Mouse (Mus musculus) limb, embryonic 10.5 days (tissue): ENCODE data around the gene Shisa5. TPM values are rescaled to one million over a fixed set of nuclear protein-coding genes. Genes with fewer than 3 reads are reported as not detected.

Experiments
- DNase-seq: peaks from one replicate; pipeline ENCODE4 v3.0.0-alpha.2; 2017; ENCODE audit warnings: low spot score
- H3K27ac ChIP-seq: fragments of 300-500 bp; sonication (generic); 2 replicates; pipeline ENCODE4 v1.5.1; 2016; ENCODE audit warnings: mild to moderate bottlenecking
- H3K27me3 ChIP-seq: fragments of 300-500 bp; sonication (generic); 2 replicates; pipeline ENCODE4 v1.6.1; 2016; ENCODE audit warnings: low read depth, mild to moderate bottlenecking; ENCODE audit not compliant: poor library complexity, severe bottlenecking
- H3K36me3 ChIP-seq: fragments of 300-500 bp; sonication (generic); 2 replicates; pipeline ENCODE4 v1.6.1; 2016; ENCODE audit warnings: mild to moderate bottlenecking, moderate library complexity
- H3K4me1 ChIP-seq: fragments of 300-500 bp; sonication (generic); 2 replicates; pipeline ENCODE4 v1.6.1; 2016
- H3K4me3 ChIP-seq: fragments of 300-500 bp; sonication (generic); 2 replicates; pipeline ENCODE4 v1.5.1; 2016; ENCODE audit warnings: mild to moderate bottlenecking, moderate library complexity
- H3K9me3 ChIP-seq: fragments of 300-500 bp; sonication (generic); replicated peaks from 2 replicates; pipeline ENCODE4 v1.6.1; 2016; ENCODE audit warnings: mild to moderate bottlenecking
- WGBS: fragments of 180-500 bp; shearing (Covaris S2); methylation state at CpG from one replicate; pipeline ENCODE4 v1.1.7; 2016; 5-methylcytosine and 5-hydroxymethylcytosine counted together
- polyA plus RNA-seq: library from polyadenylated mRNA; unstranded; fragments of >200 nt; fragmentation: Nextera tagmentation; extraction: Ambion mirVana; gene quantifications from 2 replicates; pipeline ENCODE4 v1.2.1, GENCODE M21; 2016

The Shisa5 gene
- polyA plus RNA-seq, 1 experiment from 2014 or later = 44.4 TPM

GRCm38 (mm10) chr9:109051011-109051501 is 12.7 kb downstream of the Shisa5 start:
- Histone ChIP-seq H3K36me3 (peaks cover 43% of the 10 kb centered on the region), H3K9me3 (no peaks in the 10 kb centered on the region), H3K27me3 (no peaks in the 10 kb centered on the region), H3K4me3 (no peak overlapping the region), H3K4me1 (peaks cover 16% of the 10 kb centered on the region), H3K27ac (no peak overlapping the region)
- no peak for DNase-seq
- WGBS = 92% methylated on average over 13 of the region's 13 CpGs

GRCm38 (mm10) chr9:109051651-109052489 is 13.5 kb downstream of the Shisa5 start:
- Histone ChIP-seq H3K4me1 (peaks cover 16% of the 10 kb centered on the region), H3K27me3 (no peaks in the 10 kb centered on the region), H3K36me3 (peaks cover 52% of the 10 kb centered on the region), H3K4me3 (no peak overlapping the region), H3K27ac (no peak overlapping the region), H3K9me3 (no peaks in the 10 kb centered on the region)
- 91% methylated on average over 10 of the region's 10 CpGs for WGBS
- no peak for DNase-seq

GRCm38 (mm10) chr9:109052490-109053260 is 14.3 kb downstream of the Shisa5 start:
- Histone ChIP-seq H3K27ac (0 out of 2 replicates have a peak overlapping the region, but pooled peaks have one; percentile 3), H3K36me3 (peaks cover 60% of the 10 kb centered on the region), H3K4me1 (peaks cover 16% of the 10 kb centered on the region), H3K27me3 (no peaks in the 10 kb centered on the region), H3K9me3 (no peaks in the 10 kb centered on the region), H3K4me3 (no peak overlapping the region)
- 92% methylated on average over 9 of the region's 9 CpGs for WGBS
- DNase-seq = no peak

GRCm38 (mm10) chr9:109053366-109053765 is 15.0 kb downstream of the Shisa5 start:
- Histone ChIP-seq H3K36me3 (peaks cover 63% of the 10 kb centered on the region), H3K27ac (0 out of 2 replicates have a peak overlapping the region, but pooled peaks have one; percentile 3), H3K27me3 (no peaks in the 10 kb centered on the region), H3K4me1 (peaks cover 16% of the 10 kb centered on the region), H3K9me3 (no peaks in the 10 kb centered on the region), H3K4me3 (no peak overlapping the region)
- WGBS = 88% methylated on average over 3 of the region's 3 CpGs
- no peak for DNase-seq

- 84% methylated on average over 6 of the region's 6 CpGs for WGBS
- Histone ChIP-seq H3K4me1 (peaks cover 20% of the 10 kb centered on the region), H3K9me3 (no peaks in the 10 kb centered on the region), H3K27me3 (no peaks in the 10 kb centered on the region), H3K36me3 (peaks cover 64% of the 10 kb centered on the region), H3K4me3 (no peak overlapping the region), H3K27ac (no peak overlapping the region)
- no peak for DNase-seq
Observed at GRCm38 (mm10) chr9:109053851-109054250, 15.5 kb downstream of the Shisa5 start.

GRCm38 (mm10) chr9:109054712-109055111 is 16.3 kb downstream of the Shisa5 start:
- H3K27ac ChIP-seq = peak overlapping the region; percentile 72
- no peak for DNase-seq
- WGBS = 5% methylated on average over 7 of the region's 7 CpGs
- H3K9me3 ChIP-seq = no peaks in the 10 kb centered on the region
- H3K27me3 ChIP-seq = no peaks in the 10 kb centered on the region
- peaks cover 29% of the 10 kb centered on the region for H3K4me1 ChIP-seq
- peaks cover 66% of the 10 kb centered on the region for H3K36me3 ChIP-seq
- 0 out of 2 replicates have a peak overlapping the region, but pooled peaks have one; percentile 21 for H3K4me3 ChIP-seq

- Histone ChIP-seq H3K27me3 (no peaks in the 10 kb centered on the region), H3K27ac (peak overlapping the region; percentile 72), H3K4me3 (0 out of 2 replicates have a peak overlapping the region, but pooled peaks have one; percentile 21), H3K4me1 (peaks cover 34% of the 10 kb centered on the region), H3K9me3 (no peaks in the 10 kb centered on the region), H3K36me3 (peaks cover 67% of the 10 kb centered on the region)
- no peak for DNase-seq
- 89% methylated on average over 12 of the region's 12 CpGs for WGBS
Observed at GRCm38 (mm10) chr9:109055271-109056030, 17.1 kb downstream of the Shisa5 start.

- peaks cover 75% of the 10 kb centered on the region for H3K36me3 ChIP-seq
Observed at GRCm38 (mm10) chr9:109056081-109056690, 17.8 kb downstream of the Shisa5 start.

GRCm38 (mm10) chr9:109056916-109057315 is 18.6 kb downstream of the Shisa5 start:
- Histone ChIP-seq H3K36me3 (peaks cover 72% of the 10 kb centered on the region), H3K27me3 (no peaks in the 10 kb centered on the region), H3K27ac (no peak overlapping the region), H3K4me1 (peaks cover 34% of the 10 kb centered on the region), H3K9me3 (no peaks in the 10 kb centered on the region), H3K4me3 (no peak overlapping the region)
- DNase-seq = no peak
- WGBS = 92% methylated on average over 4 of the region's 4 CpGs

More at GRCm38 (mm10) chr9:109056081-109056690, 17.8 kb downstream of the Shisa5 start:
- H3K4me3 ChIP-seq = no peak overlapping the region
- 93% methylated on average over 17 of the region's 17 CpGs for WGBS
- no peak for DNase-seq
- H3K9me3 ChIP-seq = no peaks in the 10 kb centered on the region
- no peak overlapping the region for H3K27ac ChIP-seq
- H3K27me3 ChIP-seq = no peaks in the 10 kb centered on the region
- peaks cover 34% of the 10 kb centered on the region for H3K4me1 ChIP-seq

GRCm38 (mm10) chr9:109057543-109057942 is 19.2 kb downstream of the Shisa5 start:
- Histone ChIP-seq H3K9me3 (no peaks in the 10 kb centered on the region), H3K27ac (no peak overlapping the region), H3K4me1 (peaks cover 34% of the 10 kb centered on the region), H3K27me3 (no peaks in the 10 kb centered on the region), H3K4me3 (no peak overlapping the region), H3K36me3 (peaks cover 74% of the 10 kb centered on the region)
- WGBS = 95% methylated on average over 5 of the region's 5 CpGs
- DNase-seq = no peak

- H3K27me3 ChIP-seq = no peaks in the 10 kb centered on the region
- 93% methylated on average over 19 of the region's 19 CpGs for WGBS
- no peaks in the 10 kb centered on the region for H3K9me3 ChIP-seq
- H3K36me3 ChIP-seq = peaks cover 75% of the 10 kb centered on the region
- 0 out of 2 replicates have a peak overlapping the region, but pooled peaks have one; percentile 39 for H3K4me3 ChIP-seq
- DNase-seq = no peak
- peaks cover 32% of the 10 kb centered on the region for H3K4me1 ChIP-seq
- 0 out of 2 replicates have a peak overlapping the region, but pooled peaks have one; percentile 84 for H3K27ac ChIP-seq
Observed at GRCm38 (mm10) chr9:109058006-109058765, 19.8 kb downstream of the Shisa5 start.
